Mouse (Mus musculus): ENCODE results near the gene Filip1.

Gene Filip1

GRCm38 (mm10) chr9:79816464-79816863 is 196.2 kb downstream of the Filip1 start:
- no peak for DNase-seq

- no peak for DNase-seq
Measured at GRCm38 (mm10) chr9:79816013-79816412, 196.6 kb downstream of the Filip1 start.

GRCm38 (mm10) chr9:79814592-79814991 is 198.1 kb downstream of the Filip1 start:
- no peak for DNase-seq

- no peak for DNase-seq
Measured at GRCm38 (mm10) chr9:79810969-79811902, 201.4 kb downstream of the Filip1 start.

- DNase-seq, result no peak
Measured at GRCm38 (mm10) chr9:79810534-79810933, 202.1 kb downstream of the Filip1 start.

GRCm38 (mm10) chr9:79809411-79809810 is 203.2 kb downstream of the Filip1 start:
- no peak for DNase-seq

GRCm38 (mm10) chr9:79807178-79807577 is 205.5 kb downstream of the Filip1 start:
- DNase-seq, result no peak

GRCm38 (mm10) chr9:79806317-79807075 is 206.2 kb downstream of the Filip1 start:
- peak; percentile 28 for DNase-seq

GRCm38 (mm10) chr9:79805426-79805825 is 207.2 kb downstream of the Filip1 start:
- DNase-seq, result no peak

GRCm38 (mm10) chr9:79796461-79797135 is 216.1 kb downstream of the Filip1 start:
- no peak for DNase-seq

GRCm38 (mm10) chr9:79795076-79795475 is 217.6 kb downstream of the Filip1 start:
- no peak for DNase-seq

GRCm38 (mm10) chr9:79792841-79793835 is 219.5 kb downstream of the Filip1 start, which contains the start of gene Tmem30a:
TSS of gene Tmem30a (minus strand) at chr9:79793507.
- peak; percentile 96 for DNase-seq

GRCm38 (mm10) chr9:79785794-79786085 is 226.9 kb downstream of the Filip1 start:
- no peak for DNase-seq

- no peak for DNase-seq
Measured at GRCm38 (mm10) chr9:79784934-79785793, 227.5 kb downstream of the Filip1 start.

- DNase-seq, result no peak
Measured at GRCm38 (mm10) chr9:79784439-79784838, 228.2 kb downstream of the Filip1 start.

GRCm38 (mm10) chr9:79779354-79779753 is 233.3 kb downstream of the Filip1 start:
- DNase-seq, result no peak

- no peak for DNase-seq
Measured at GRCm38 (mm10) chr9:79766991-79767545, 245.6 kb downstream of the Filip1 start.

- DNase-seq, result no peak
Measured at GRCm38 (mm10) chr9:79765329-79765728, 247.3 kb downstream of the Filip1 start.

All from right cerebral cortex, adult 18-20 months (tissue).